Mouse (Mus musculus): Measurements from ENCODE around the gene Prcc.
"Not testable (repeated sequence)": the region's sequence is repeated elsewhere in the genome, so short reads cannot be mapped to it uniquely, and the experiment has no call there.

Gene Prcc

GRCm38 (mm10) chr3:87905880-87906485, 20.6 kb upstream of the Prcc start, which contains the start of gene Hdgf:
TSS of gene Hdgf (plus strand) at chr3:87906321.
- DNase-seq (ENCODE audit: low spot score) = peak; percentile 94

DNA sequence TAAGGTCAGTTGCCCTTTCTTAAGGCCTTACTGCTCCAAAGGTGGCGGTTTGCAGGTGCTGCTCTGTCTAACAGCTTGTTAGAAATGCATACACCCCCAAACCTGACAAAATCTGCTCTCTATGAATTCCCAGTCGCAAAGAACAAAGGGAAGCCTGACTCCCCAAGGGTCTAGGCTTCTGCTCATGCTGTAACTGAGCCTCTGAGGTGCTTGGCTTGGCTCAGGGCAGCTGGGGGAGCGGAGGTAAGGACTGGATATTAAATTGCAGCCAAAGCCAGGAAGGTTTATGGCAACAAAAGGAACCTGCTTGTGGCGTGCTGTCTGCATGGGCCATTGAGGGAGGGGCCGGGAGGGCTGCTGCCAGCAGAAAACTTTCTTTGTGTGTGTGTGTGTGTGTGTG, 18.4 kb upstream of the Prcc start:
- DNase-seq (ENCODE audit: low spot score) = no peak

GRCm38 (mm10) chr3:87901959-87902358, 16.6 kb upstream of the Prcc start:
- DNase-seq (ENCODE audit: low spot score) = not testable (repeated sequence)

DNA sequence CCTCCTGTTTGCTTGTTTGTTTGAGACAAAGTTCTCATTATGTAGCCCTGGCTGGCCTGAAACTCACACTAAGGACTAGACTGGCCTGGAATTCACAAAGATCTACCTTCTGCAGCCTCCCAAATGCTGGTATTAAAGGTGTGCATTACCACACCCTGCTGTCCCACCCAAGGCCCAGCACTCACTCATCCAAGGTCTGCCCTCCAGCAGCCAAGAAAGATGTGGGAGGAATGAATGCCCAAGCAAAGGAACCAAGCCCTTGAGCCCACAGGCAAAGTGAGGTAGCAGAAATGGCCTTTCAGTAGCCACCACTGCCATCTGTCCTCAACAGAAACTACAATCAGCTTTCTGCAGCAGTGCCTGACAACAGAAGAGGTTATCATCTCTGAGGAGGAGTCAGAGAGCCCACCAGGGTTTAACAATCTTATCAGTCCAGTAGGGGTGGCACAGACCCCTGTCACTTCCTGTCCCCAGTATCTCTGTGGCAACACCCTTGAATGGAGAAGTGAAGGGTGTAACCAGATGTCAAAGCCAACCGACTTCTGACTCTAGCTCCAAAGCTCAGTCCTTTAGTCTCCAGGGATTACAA, 15.7 kb upstream of the Prcc start:
- DNase-seq (ENCODE audit: low spot score) = no peak

GRCm38 (mm10) chr3:87899776-87900175, 14.4 kb upstream of the Prcc start:
- DNase-seq (ENCODE audit: low spot score) = no peak

DNA sequence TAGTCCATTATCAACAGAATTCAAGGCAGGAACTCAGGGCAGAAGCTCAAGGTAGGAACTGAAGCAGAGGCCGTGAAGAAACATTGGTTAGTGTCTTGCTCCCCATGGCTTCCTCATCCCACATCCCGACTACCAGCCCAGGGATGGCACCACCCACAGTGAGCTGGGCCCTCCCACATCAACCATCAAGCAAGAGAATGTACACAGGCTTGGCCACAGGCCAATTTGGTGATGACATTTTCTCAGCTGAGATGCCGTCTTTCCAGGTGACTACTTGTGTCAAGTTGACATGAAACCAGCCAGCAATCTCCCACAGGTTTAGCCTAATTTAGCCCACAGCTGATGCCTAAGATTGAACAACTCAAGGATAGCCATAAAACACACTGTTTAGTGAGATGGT, 13.9 kb upstream of the Prcc start:
- DNase-seq (ENCODE audit: low spot score) = no peak

DNA sequence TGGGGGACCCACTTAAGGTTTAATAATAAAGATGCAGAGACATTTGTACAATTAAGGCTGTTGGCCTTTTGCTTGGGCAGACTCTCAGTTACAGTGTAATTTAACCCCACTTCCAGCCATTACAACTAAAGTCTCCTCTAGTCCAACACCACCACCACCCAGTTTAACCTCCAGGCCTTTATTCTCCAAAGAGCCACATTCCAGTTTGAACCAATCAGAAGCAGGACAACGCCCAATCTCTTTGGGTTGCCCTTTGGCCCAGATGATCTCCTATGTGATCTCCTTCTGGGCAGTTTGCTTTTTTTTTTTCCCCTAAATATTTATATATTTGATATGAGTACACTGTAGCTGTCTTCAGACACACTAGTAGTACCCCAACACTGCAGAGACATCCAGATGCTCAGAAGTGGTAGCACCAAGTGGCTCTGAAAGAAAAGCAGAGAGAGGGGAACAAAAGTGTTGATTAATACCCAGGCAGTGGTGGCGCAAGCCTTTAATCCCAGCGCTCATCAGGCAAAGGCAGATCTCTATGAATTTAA, 8.0 kb upstream of the Prcc start:
- no peak for DNase-seq (ENCODE audit: low spot score)

DNA sequence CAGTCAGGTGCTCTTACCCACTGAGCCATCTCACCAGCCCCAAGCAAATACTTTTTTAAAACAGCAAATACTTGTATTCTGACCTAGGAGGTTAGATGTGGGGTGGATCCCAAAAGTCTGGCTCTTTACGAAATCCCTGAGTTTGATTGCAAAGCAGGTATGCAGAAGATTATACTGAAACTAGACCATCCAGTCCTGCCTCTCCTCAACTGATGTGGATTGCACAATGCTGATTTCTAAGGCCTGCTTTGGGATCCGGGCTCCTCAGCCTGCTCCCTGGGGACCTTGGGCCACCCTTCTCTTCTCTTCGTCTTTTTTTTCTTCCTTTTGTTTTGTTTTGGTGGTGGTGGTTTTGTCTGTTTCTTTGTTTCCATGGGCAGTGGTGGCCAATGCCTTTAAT, 6.1 kb upstream of the Prcc start:
- no peak for DNase-seq (ENCODE audit: low spot score)

GRCm38 (mm10) chr3:87887400-87887799, 2.0 kb upstream of the Prcc start:
- DNase-seq (ENCODE audit: low spot score) = not testable (repeated sequence)

DNA sequence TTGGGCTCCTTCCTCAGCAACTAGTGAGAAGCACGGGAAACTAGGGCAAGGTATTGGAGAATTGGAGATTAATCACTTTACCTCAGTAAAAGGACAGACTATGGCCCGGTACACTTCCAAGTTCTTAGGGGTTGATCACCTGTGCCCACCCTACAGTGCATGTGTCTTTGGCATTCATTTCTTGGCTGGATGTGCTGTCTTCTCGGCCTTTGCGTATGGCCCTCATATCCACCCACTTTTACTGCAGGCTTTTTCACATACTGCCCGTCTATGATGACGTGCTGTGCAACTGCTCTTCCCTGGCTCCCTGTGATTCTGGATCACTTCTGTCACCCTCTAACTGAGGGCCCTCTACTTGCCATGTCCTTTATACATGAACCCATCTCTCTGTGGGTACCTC, 1.0 kb upstream of the Prcc start:
- no peak for DNase-seq (ENCODE audit: low spot score)

DNA sequence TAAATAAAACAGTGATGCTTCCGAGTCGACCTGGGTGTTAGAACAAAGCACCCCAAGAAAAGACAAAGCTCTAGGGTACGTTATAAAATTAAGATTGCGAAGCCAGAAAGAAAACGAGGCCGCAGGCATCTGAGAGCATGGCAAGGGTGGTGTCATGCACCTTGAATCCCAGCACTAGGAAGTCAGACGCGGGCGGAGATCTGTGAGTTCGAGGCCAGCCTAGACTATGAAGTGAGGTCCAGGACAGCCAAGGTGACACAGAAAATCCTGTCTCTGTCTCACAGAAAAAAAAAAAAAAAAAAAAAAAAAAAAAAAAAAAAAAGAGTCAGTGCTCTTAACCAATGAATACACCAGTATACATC, 577 bp upstream of the Prcc start:
- peak; percentile 33 for DNase-seq (ENCODE audit: low spot score)

- DNase-seq (ENCODE audit: low spot score) = peak; percentile 42
Observed at GRCm38 (mm10) chr3:87884708-87885251, 628 bp downstream of the Prcc start.

DNA sequence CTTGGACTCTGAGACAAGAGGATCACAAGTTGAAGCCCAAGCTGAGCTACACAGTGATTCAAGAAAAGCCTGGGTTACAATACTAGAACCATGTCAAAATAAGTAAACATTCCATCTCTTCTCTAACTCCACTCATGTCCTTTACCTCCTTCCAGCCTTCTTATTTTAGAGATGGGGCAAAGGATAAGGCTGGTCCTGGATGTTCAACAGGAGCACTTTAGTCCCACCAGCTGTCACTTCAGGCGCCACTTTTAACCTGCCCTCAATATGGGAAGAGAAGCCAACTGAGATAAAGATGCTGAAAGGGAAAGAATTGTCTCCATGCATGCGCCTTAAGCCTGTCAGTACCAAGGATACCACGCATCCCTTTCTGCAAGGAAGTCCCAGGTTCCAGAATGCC, 1.1 kb downstream of the Prcc start:
- DNase-seq (ENCODE audit: low spot score) = no peak

DNA sequence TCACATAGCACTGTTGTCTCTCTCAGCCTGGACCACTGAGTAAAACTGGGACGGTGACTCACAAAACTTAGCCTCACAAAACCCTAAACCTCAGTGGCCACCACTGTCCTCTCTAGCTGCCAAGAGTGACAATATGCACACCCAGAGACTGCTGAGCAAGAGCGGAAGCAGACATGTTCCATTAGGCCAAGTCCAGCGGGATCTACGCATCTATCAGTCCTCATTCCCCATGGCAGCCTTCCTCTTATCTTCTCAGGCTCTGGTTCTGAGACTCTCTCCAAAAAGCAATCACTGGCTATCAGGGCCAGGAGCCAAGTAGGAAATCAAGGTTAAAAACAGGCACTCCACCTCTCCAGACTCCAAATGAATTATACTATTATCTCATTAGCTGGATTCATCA, 7.7 kb downstream of the Prcc start:
- no peak for DNase-seq (ENCODE audit: low spot score)

- not testable (repeated sequence) for DNase-seq (ENCODE audit: low spot score)
Observed at GRCm38 (mm10) chr3:87864111-87864510, 21.3 kb downstream of the Prcc start.

GRCm38 (mm10) chr3:87859813-87860212, 25.6 kb downstream of the Prcc start:
- peak; percentile 67 for DNase-seq (ENCODE audit: low spot score)

GRCm38 (mm10) chr3:87857666-87858065, 27.7 kb downstream of the Prcc start:
- no peak for DNase-seq (ENCODE audit: low spot score)

DNA sequence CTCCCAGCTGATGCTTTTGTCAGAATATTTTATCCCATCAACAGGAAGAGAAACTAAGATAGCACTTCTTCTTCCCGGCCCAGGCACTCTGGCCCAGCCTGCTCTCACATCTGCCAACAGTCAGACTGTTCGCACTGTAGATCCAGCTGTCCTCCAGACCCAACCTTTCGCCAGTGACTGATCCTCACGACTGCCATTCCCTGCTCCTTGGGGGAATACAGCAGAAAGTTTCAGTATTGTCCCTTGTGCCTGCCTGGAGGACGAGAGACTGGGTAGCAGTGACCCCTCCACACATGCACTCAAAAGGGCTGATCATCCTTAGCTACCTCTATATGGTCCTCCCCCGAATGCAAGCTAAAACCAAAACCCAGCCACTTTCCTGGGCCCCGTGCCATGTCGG, 29.5 kb downstream of the Prcc start:
- DNase-seq (ENCODE audit: low spot score) = no peak

DNA sequence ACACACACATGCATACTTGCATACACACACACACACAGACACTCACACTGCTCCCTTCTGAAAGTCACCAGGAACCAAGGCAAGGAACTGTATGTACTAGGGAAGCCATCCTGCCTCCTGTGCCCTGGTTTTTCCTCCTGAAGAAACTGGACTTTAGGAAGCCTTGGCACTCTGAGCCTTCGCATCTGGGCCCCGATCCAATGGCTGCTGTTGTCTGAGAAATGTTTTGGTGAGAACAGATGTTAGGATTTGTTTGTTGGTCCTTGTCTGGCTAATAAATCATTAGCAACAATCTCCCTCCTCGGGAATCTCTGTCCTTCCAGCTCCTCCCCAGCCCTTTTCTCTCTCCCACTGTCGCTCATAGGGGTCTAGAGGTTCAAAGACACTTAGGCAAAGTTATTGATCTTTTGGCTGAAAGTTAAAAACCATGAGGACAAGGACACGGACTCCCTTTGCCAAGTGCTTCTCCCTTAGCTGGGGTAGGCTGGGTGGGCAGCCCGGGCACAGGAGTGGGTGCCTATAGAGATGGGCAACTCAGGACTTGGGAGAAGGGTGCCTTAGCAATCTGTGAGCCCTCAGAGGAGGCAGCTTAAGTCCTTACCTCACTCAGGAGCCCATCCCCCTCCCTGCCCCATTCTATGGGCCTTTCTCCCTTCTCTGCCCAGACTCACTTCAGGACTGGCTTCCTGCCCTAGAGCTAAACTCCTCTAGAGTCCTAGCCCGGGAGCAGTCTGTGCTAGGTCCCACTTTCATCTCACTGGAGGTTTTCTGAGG, 30.4 kb downstream of the Prcc start:
- DNase-seq (ENCODE audit: low spot score) = peak; percentile 22

- DNase-seq (ENCODE audit: low spot score) = no peak
Observed at GRCm38 (mm10) chr3:87849117-87849516, 36.3 kb downstream of the Prcc start.

DNA sequence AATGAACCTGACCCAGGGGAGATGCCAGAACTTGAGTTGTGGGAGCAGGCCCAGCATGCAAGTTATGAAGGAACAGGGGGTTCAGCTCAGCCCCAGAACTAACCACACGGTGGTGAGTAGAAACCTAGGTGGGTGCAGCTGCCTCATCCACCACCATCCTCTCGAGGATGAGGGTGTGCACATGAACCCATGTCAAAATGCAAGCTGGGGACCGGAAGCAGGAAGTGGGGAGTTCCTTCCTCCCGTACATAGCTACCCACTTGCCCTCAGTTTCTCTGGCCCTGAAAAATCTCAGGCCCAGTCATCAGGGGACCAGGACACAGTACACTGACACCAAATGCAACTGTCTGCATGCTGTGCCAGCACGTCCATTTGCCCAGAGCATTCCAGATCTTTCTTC, 37.7 kb downstream of the Prcc start:
- DNase-seq (ENCODE audit: low spot score) = no peak

- DNase-seq (ENCODE audit: low spot score) = no peak
Observed at GRCm38 (mm10) chr3:87846650-87847110, 38.7 kb downstream of the Prcc start, which contains the start of gene Sh2d2a. TSS of gene Sh2d2a (plus strand) at chr3:87846755.

DNA sequence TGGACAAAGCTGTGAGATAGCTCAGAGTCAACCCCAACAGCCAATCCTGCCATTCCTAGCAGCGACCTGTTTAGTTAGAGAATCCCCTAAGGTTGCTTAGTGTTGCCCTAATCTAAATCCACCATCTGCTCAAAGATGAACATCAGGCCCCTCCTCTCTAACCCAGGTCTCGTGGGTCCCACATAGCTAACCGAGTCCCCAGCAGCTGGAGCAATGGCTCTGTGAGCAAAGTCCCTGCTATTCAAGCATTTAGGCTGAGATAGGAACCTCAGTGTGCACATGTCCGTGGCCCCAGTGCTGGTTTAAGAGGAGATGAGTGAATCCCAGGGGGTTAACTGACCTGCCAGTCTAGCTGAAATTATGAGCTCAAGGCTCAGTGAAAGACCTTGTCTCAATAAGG, 39.2 kb downstream of the Prcc start:
- no peak for DNase-seq (ENCODE audit: low spot score)

All from urinary bladder, postnatal 14 days (tissue).